Comparison of ENCODE assay signal across 33 mouse cellular contexts in genomic region chr5:103614356-103614755, GRCm38 (mm10). TPM values are rescaled to one million over a fixed set of nuclear protein-coding genes. Genes with fewer than 3 reads are reported as not detected.
A peak's percentile ranks its signal among the peaks of the same experiment; 100 is the strongest.
DNase-seq lines count a peak whose midpoint lies in the region; ATAC-seq lines count a peak whose summit lies in the region.
"Had no signal": no experiment of that assay in that cellular context is flagged by ENCODE, and none has a peak within 500 bp of the region (broad histone marks: within the 10 kb centered on the region; RNA-seq: fewer than 3 reads in every experiment).

No protein-coding gene starts in this region.

- no peaks in the 10 kb centered on the region for H3K4me1 ChIP-seq in heart, embryonic 10.5 days
- peaks cover 3% of the 10 kb centered on the region; the same call in 1 of the 2 replicates for H3K4me1 ChIP-seq in brown adipose tissue, adult 24 weeks (ENCODE audit: control insufficient read depth, insufficient read depth, insufficient read length, low read length)
- no peaks in the 10 kb centered on the region for H3K4me1 ChIP-seq in midbrain, embryonic 14.5 days (ENCODE audit: control insufficient read depth, insufficient read depth, low read length)
- H3K4me1 ChIP-seq: forebrain, embryonic 13.5 days had no signal

- H3K79me2 ChIP-seq in macrophage (ENCODE audit: inconsistent target), result no peaks in the 10 kb centered on the region

- DNase-seq in heart, embryonic 10.5 days (ENCODE audit: low spot score), result peak; percentile 54
- DNase-seq in heart, postnatal 25 days (ENCODE audit: low spot score), result no peak
- DNase-seq in thymus, adult 18-20 months, result no peak
- no peak for DNase-seq in midbrain, embryonic 14.5 days
- DNase-seq: adrenal gland, postnatal 10 days; adrenal gland, postnatal 36 days; B cell, adult 2 months; cerebellum, adult 11-12 months; cerebellum, adult 8-10 months; cerebellum, postnatal 10 days; cerebellum, postnatal 36 days; gastrocnemius, adult 2 months; gastrocnemius, postnatal 14 days; heart, adult 2 months; heart, postnatal 4 days had no signal

- no peaks in the 10 kb centered on the region for H3K27me3 ChIP-seq in heart, embryonic 10.5 days (ENCODE audit: insufficient read depth, poor library complexity, severe bottlenecking)
- H3K27me3 ChIP-seq in midbrain, embryonic 14.5 days (ENCODE audit: control insufficient read depth, insufficient read depth, low read length), result no peaks in the 10 kb centered on the region
- H3K27me3 ChIP-seq: CH12.LX; forebrain, embryonic 13.5 days; Patski had no signal

- H3K4me2 ChIP-seq in midbrain, embryonic 14.5 days (ENCODE audit: low read length), result no peak overlapping the region
- H3K4me2 ChIP-seq: forebrain, embryonic 13.5 days; heart, embryonic 11.5 days; hindbrain, embryonic 14.5 days had no signal

- ATAC-seq in midbrain, embryonic 14.5 days (ENCODE audit: low FRiP score, low TSS enrichment), result no peak
- ATAC-seq: forebrain, embryonic 13.5 days; forebrain, embryonic 16.5 days; hindbrain, postnatal 0 days; inflammation-experienced regulatory T-cells, adult 6 months; intestine, embryonic 16.5 days; Patski had no signal

- 82% methylated on average over 7 of the region's 7 CpGs for WGBS in heart, embryonic 10.5 days
- 62% methylated on average over 7 of the region's 7 CpGs for WGBS in macrophage (ENCODE audit: missing documents)
- 92% methylated on average over 7 of the region's 7 CpGs for WGBS in midbrain, embryonic 14.5 days

- intact Hi-C loops in heart, postnatal 25 days (cut with DNase I), result loop anchor here (5.0 kb wide), 1 partner anchor 43 kb away; the partner anchor contains the start of gene 1700016H13Rik

- H3K4me3 ChIP-seq in heart, embryonic 10.5 days, result no peak overlapping the region
- H3K4me3 ChIP-seq in brown adipose tissue, adult 24 weeks (ENCODE audit: insufficient read depth, low read depth, low read length), result no peak overlapping the region
- no peak overlapping the region for H3K4me3 ChIP-seq in macrophage (ENCODE audit: inconsistent target)
- no peak overlapping the region for H3K4me3 ChIP-seq in midbrain, embryonic 14.5 days (replicated peaks; ENCODE audit: low read depth, low read length)
- H3K4me3 ChIP-seq: forebrain, embryonic 10.5 days; forebrain, embryonic 13.5 days; gastrocnemius, adult 2 months; heart, adult 2 months had no signal

- H3K27ac ChIP-seq in heart, embryonic 10.5 days, result no peak overlapping the region
- peak overlapping the region; percentile 49; the same call in 1 of the 2 replicates for H3K27ac ChIP-seq in brown adipose tissue, adult 24 weeks (replicated peaks; ENCODE audit: low read depth, low read length)
- peak overlapping the region; percentile 88 for H3K27ac ChIP-seq in macrophage
- H3K27ac ChIP-seq in midbrain, embryonic 14.5 days (replicated peaks; ENCODE audit: low read depth, low read length), result no peak overlapping the region
- H3K27ac ChIP-seq: forebrain, embryonic 10.5 days; forebrain, embryonic 13.5 days; gastrocnemius, adult 2 months; heart, adult 2 months; hindbrain, embryonic 14.5 days; hindbrain, postnatal 0 days had no signal

- no peak overlapping the region for H3K9ac ChIP-seq in midbrain, embryonic 14.5 days (replicated peaks; ENCODE audit: low read length)
- H3K9ac ChIP-seq: forebrain, embryonic 13.5 days; hindbrain, embryonic 14.5 days had no signal

- H3K36me3 ChIP-seq in heart, embryonic 10.5 days, result no peaks in the 10 kb centered on the region
- no peaks in the 10 kb centered on the region for H3K36me3 ChIP-seq in macrophage (ENCODE audit: inconsistent target)
- no peaks in the 10 kb centered on the region for H3K36me3 ChIP-seq in midbrain, embryonic 14.5 days (ENCODE audit: control insufficient read depth, insufficient read depth, low read length)
- H3K36me3 ChIP-seq: forebrain, embryonic 10.5 days; G1E had no signal

- H3K9me3 ChIP-seq in heart, embryonic 10.5 days, result no peaks in the 10 kb centered on the region
- H3K9me3 ChIP-seq in midbrain, embryonic 14.5 days (ENCODE audit: control insufficient read depth, low read length), result no peaks in the 10 kb centered on the region
- H3K9me3 ChIP-seq: forebrain, embryonic 10.5 days; forebrain, embryonic 13.5 days had no signal

RNA-seq across cellular contexts. Expression of gene Slc10a6, which starts 14.8 kb away (rescaled TPM):
- 0.11 and 0.17 TPM in 2 replicates for polyA plus RNA-seq in heart, embryonic 10.5 days (2016; fragmentation: Nextera tagmentation; extraction: Ambion mirVana)
- 1 to 10 TPM; 4.8 to 4.9 TPM for total RNA-seq in heart, postnatal 25 days (2021)
- 1.0 TPM in 1 of 2 replicates, not detected in the other for polyA plus RNA-seq in brown adipose tissue, adult 24 weeks (2012; ENCODE audit: insufficient read depth, insufficient read length, missing spikeins)
- total RNA-seq in macrophage (2018; cell fraction: chromatin; rRNA removed), result under 1 TPM in 2 of 26 experiments, not detected in 24; 0.49 to 0.50 TPM
- total RNA-seq in macrophage (2018; cell fraction: cytosol; rRNA removed), result under 1 TPM in 14 of 26 experiments, not detected in 12; 0.03 to 0.27 (median 0.12) TPM
- under 1 TPM in 3 of 26 experiments, not detected in 23; 0.28 to 0.45 (median 0.33) TPM for total RNA-seq in macrophage (2018; cell fraction: nucleus; rRNA removed)
- 0.10 to 0.13 TPM in 2 of 3 replicates, not detected in the other for polyA plus RNA-seq in macrophage (2018)
- 0.27 and 0.29 TPM in 2 replicates for polyA plus RNA-seq in midbrain, embryonic 14.5 days (2014; fragmentation: Nextera tagmentation; extraction: Ambion mirVana)
- total RNA-seq: CH12.LX had no signal
- polyA plus RNA-seq: embryonic facial prominence, embryonic 11.5 days; forebrain, embryonic 10.5 days; forebrain, embryonic 13.5 days; forebrain, embryonic 16.5 days; G1E; Patski had no signal

RNA-seq across cellular contexts. Expression of gene 1700016H13Rik, which starts 41.5 kb away (rescaled TPM):
- polyA plus RNA-seq in heart, embryonic 10.5 days (2016; fragmentation: Nextera tagmentation; extraction: Ambion mirVana), result 0.42 TPM in 1 of 2 replicates, not detected in the other
- not detected for total RNA-seq in heart, postnatal 25 days (2021)
- not detected in 2 replicates for polyA plus RNA-seq in brown adipose tissue, adult 24 weeks (2012; ENCODE audit: insufficient read depth, insufficient read length, missing spikeins)
- not detected for total RNA-seq in macrophage (2018; cell fraction: chromatin; rRNA removed)
- total RNA-seq in macrophage (2018; cell fraction: cytosol; rRNA removed), result under 1 TPM in 4 of 26 experiments, not detected in 22; 0.09 to 0.15 (median 0.12) TPM
- not detected for total RNA-seq in macrophage (2018; cell fraction: nucleus; rRNA removed)
- not detected in 3 replicates for polyA plus RNA-seq in macrophage (2018)
- 0.29 TPM in 1 of 2 replicates, not detected in the other for polyA plus RNA-seq in midbrain, embryonic 14.5 days (2014; fragmentation: Nextera tagmentation; extraction: Ambion mirVana)
- total RNA-seq: adrenal gland, adult 18-20 months; adrenal gland, postnatal 10 days; adrenal gland, postnatal 36 days; CH12.LX; G1E; gastrocnemius, postnatal 4 days; heart, adult 2 months had no signal
- polyA plus RNA-seq: embryonic facial prominence, embryonic 14.5 days; G1E; heart, embryonic 11.5 days; hindbrain, embryonic 11.5 days; hindbrain, postnatal 0 days; inflammation-experienced regulatory T-cells, adult 6 months; intestine, embryonic 16.5 days; Patski had no signal

Comparison
In these comparisons a context has a peak if more than half of its experiments do, and no peak if none do; other contexts are left out.
1. H3K27ac ChIP-seq: peak in brown adipose tissue, adult 24 weeks (single experiment) and macrophage (single experiment); none in heart, embryonic 10.5 days (single experiment) and midbrain, embryonic 14.5 days (single experiment).